Mouse (Mus musculus) G1E (cell line): ENCODE measurements around the gene Cxcl10. TPM values are rescaled to one million over a fixed set of nuclear protein-coding genes. Genes with fewer than 3 reads are reported as not detected.

Source experiments
- ATAC-seq: 2 replicates; pipeline ENCODE4 v1.8.0; 2016; ENCODE audit warnings: mild to moderate bottlenecking; ENCODE audit not compliant: insufficient number of reproducible peaks, poor library complexity, low FRiP score, severe bottlenecking; ENCODE audit errors: extremely low read depth
- DNase-seq: peaks from one replicate; pipeline ENCODE4 v3.0.0; 2012; ENCODE audit warnings: low spot score
- H3K27me3 ChIP-seq: 2 replicates; pipeline ENCODE4 v1.6.1; 2012; ENCODE audit warnings: mild to moderate bottlenecking, low read length, inconsistent platforms; ENCODE audit not compliant: insufficient read depth
- H3K36me3 ChIP-seq: replicated peaks from 2 replicates; pipeline ENCODE3; 2012; ENCODE audit warnings: mild to moderate bottlenecking, inconsistent platforms
- H3K4me1 ChIP-seq: 2 replicates; pipeline ENCODE4 v1.6.1; 2012; ENCODE audit warnings: low read depth, low read length, inconsistent platforms, mixed read lengths; ENCODE audit not compliant: insufficient read depth
- H3K4me3 ChIP-seq: 2 replicates; pipeline ENCODE4 v1.5.1; 2012; ENCODE audit warnings: low read depth, mild to moderate bottlenecking, inconsistent platforms, low read length, moderate library complexity, mixed read lengths
- H3K9me3 ChIP-seq: replicated peaks from 2 replicates; pipeline ENCODE4 v1.6.1; 2012; ENCODE audit warnings: inconsistent platforms
- CTCF ChIP-seq: IDR thresholded peaks from 2 replicates; pipeline ENCODE4 v1.5.1; 2012; ENCODE audit warnings: low read depth, low read length, inconsistent platforms, mixed read lengths
- GATA1 ChIP-seq: IDR thresholded peaks from 2 replicates; pipeline ENCODE4 v1.6.1; 2012; ENCODE audit warnings: borderline replicate concordance, low read length, inconsistent platforms, mixed read lengths
- GATA2 ChIP-seq: IDR thresholded peaks from 2 replicates; pipeline ENCODE4 v1.6.1; 2012; ENCODE audit warnings: low read depth, low read length, inconsistent platforms, borderline replicate concordance
- POLR2AphosphoS5 ChIP-seq: IDR thresholded peaks from 2 replicates; pipeline ENCODE4 v1.6.1; 2012; ENCODE audit warnings: low read depth, low read length, inconsistent platforms; ENCODE audit not compliant: insufficient replicate concordance
- TAL1 ChIP-seq: conservative IDR thresholded peaks from 2 replicates; pipeline ENCODE4 v1.6.1; 2012; ENCODE audit warnings: low read depth, low read length, inconsistent platforms, mixed read lengths
- polyA plus RNA-seq: library from polyadenylated mRNA; stranded (reverse); fragments of >175 nt; gene quantifications from 2 replicates; pipeline ENCODE4 v1.2.3, GENCODE M21; 2012
- total RNA-seq, 2 experiments: library from RNA; stranded (forward) in 1 of 2; stranded (reverse) in 1 of 2; fragments of 200-1000 nt in 1 of 2; fragments of >200 nt in 1 of 2; fragmentation: Nextera tagmentation in 1 of 2; gene quantifications; 2 replicates each; pipeline ENCODE4 v1.2.3; 2014 to 2017

Cxcl10 gene
- total and polyA plus RNA-seq, 3 experiments, result 0.05 TPM; not detected in 2

DNA sequence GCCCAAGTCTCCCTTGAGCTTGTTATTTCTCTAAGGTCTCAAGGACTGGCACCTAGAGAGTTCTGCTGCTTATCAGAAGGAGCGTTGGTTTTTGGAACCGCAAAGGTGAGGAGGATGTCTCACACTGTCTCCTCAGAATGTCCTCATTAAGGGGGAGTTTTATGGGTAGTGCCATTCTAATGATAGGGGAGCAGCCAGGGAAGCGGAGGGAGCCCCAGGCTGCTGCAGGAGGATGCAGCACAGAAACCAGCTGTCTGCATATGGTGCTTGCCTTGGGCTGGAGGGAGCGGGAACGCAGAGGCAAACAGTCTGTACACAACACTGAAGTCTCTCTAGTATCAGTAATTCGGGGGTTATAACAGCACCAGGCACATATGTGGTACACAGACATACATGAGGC is 22.2 kb upstream of the Cxcl10 start:
- peaks cover 55% of the 10 kb centered on the region for H3K27me3 ChIP-seq
- H3K4me3 ChIP-seq, result no peak overlapping the region
- peaks cover 8% of the 10 kb centered on the region for H3K4me1 ChIP-seq
- no peak for DNase-seq
- ATAC-seq, result no peak
- no peaks in the 10 kb centered on the region for H3K36me3 ChIP-seq
- no peaks in the 10 kb centered on the region for H3K9me3 ChIP-seq
- TF ChIP-seq CTCF (no peak), GATA2 (no peak), TAL1 (no peak), POLR2AphosphoS5 (no peak), GATA1 (no peak)

DNA sequence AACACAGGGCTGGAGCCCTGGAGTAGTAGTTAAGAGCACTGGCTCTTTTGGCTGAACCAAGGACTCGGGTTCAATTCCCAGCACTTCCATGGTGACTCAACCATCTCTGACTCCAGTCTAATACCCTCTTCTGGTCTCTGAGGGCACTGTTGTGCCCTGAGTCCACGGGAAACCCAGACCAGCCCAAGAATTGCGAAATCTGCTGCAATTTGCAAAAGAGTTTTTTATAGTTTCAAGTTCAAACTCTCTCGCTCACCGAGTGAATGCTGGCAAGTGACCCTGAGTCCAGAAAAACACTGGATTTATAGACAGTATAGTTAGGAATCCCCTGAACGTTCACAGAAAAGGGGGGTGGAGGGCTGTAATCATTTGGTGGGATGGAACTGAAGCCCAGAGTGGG is 21.7 kb upstream of the Cxcl10 start:
- peaks cover 55% of the 10 kb centered on the region for H3K27me3 ChIP-seq
- no peaks in the 10 kb centered on the region for H3K36me3 ChIP-seq
- no peak for TF ChIP-seq POLR2AphosphoS5
- no peak for TF ChIP-seq CTCF
- no peak for TF ChIP-seq TAL1
- no peak for DNase-seq
- no peak overlapping the region for H3K4me3 ChIP-seq
- peaks cover 3% of the 10 kb centered on the region for H3K4me1 ChIP-seq
- ATAC-seq, result no peak
- H3K9me3 ChIP-seq, result no peaks in the 10 kb centered on the region

DNA sequence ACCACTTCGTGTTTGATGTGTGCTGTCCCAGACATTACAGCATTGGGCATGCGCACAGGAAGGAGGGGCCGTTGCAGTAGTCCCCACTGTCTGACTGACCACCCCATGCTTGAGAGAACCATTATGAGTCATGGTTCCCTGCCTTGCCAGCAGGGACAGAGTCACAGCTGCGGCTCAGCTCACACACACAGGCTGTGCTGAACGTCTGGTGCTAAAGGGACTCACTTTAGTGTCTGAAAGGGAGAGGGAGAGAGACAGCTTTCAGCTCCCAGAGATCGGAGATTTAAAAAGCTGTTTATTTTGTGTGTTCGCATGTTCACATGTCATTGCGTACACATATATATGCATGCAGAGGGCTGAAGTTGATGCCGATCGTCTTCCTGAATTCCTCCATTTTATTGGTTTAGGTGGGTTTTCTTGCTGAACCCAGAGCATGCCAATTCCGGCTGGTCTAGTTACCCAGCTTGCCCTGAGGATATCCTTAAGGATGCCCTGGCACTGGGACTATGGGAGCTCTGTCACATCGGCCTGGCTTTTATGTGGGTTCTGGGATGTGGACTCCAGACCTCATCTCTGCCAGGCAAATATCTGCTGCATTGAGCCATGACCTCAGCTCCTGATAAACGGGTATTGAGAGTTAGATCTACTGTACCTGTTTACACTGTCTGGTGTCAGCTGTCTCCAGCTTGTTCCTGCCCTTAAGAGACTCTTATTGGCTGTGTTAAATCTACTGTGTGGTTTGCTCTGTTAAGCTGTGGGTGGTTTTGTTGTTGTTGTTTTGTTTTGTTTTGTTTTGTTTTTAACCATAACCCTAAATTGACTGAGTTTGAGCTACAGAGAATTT is 20.7 kb upstream of the Cxcl10 start:
- peaks cover 57% of the 10 kb centered on the region for H3K27me3 ChIP-seq
- no peaks in the 10 kb centered on the region for H3K9me3 ChIP-seq
- TF ChIP-seq TAL1 (no peak), POLR2AphosphoS5 (no peak), CTCF (no peak), GATA2 (no peak), GATA1 (no peak)
- H3K36me3 ChIP-seq, result no peaks in the 10 kb centered on the region
- no peaks in the 10 kb centered on the region for H3K4me1 ChIP-seq
- no peak overlapping the region for H3K4me3 ChIP-seq
- no peak for DNase-seq
- ATAC-seq, result no peak

DNA sequence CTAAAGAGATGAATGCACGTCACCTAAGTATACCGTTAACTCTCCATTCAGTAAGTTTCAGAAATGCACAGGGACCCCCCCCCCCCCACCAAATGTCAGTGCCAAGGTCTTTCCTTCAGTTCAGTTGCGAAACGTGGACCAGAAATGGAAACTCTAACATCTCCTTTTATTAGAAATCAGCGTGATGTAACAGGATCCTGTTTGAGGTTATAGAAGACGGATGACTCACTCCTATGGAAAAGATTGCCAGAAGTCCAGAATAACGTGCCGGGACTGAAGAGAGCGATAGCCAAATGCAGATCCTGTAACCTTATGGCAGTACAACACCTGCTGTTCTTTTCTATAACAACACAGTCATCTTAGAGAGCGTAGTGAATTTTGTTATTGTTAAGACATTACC is 19.7 kb upstream of the Cxcl10 start:
- H3K4me3 ChIP-seq, result no peak overlapping the region
- no peaks in the 10 kb centered on the region for H3K36me3 ChIP-seq
- no peaks in the 10 kb centered on the region for H3K4me1 ChIP-seq
- peaks cover 57% of the 10 kb centered on the region for H3K27me3 ChIP-seq
- TF ChIP-seq GATA2, result no peak
- TF ChIP-seq CTCF, result no peak
- TF ChIP-seq POLR2AphosphoS5, result no peak
- TF ChIP-seq TAL1, result no peak
- no peak for TF ChIP-seq GATA1
- DNase-seq (no peak), ATAC-seq (no peak)
- no peaks in the 10 kb centered on the region for H3K9me3 ChIP-seq

DNA sequence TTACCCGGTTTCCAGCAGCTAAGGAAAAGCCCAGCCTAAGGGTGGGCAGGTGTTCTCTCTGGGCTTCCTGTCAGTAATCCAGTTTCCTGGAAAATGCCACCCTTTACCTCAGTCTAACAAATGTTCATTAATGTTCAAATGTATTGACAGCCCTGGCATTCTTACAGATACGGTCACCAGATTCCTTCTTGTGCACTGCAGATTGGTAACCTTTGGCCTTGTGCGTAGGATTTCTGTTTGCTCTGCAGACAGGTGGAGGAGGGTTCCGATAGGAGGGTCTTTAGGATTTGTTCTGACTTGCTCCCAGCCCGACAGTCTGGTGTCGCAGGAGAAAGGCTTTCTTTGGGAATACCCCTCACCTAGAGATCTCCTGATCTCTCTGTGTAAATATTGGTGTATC is 17.9 kb upstream of the Cxcl10 start:
- ATAC-seq, result no peak
- no peak overlapping the region for H3K4me3 ChIP-seq
- no peaks in the 10 kb centered on the region for H3K4me1 ChIP-seq
- H3K36me3 ChIP-seq, result no peaks in the 10 kb centered on the region
- no peak for DNase-seq
- peaks cover 56% of the 10 kb centered on the region for H3K27me3 ChIP-seq
- no peaks in the 10 kb centered on the region for H3K9me3 ChIP-seq
- no peak for TF ChIP-seq CTCF
- no peak for TF ChIP-seq GATA1
- TF ChIP-seq GATA2, result no peak
- TF ChIP-seq TAL1, result no peak
- TF ChIP-seq POLR2AphosphoS5, result no peak

DNA sequence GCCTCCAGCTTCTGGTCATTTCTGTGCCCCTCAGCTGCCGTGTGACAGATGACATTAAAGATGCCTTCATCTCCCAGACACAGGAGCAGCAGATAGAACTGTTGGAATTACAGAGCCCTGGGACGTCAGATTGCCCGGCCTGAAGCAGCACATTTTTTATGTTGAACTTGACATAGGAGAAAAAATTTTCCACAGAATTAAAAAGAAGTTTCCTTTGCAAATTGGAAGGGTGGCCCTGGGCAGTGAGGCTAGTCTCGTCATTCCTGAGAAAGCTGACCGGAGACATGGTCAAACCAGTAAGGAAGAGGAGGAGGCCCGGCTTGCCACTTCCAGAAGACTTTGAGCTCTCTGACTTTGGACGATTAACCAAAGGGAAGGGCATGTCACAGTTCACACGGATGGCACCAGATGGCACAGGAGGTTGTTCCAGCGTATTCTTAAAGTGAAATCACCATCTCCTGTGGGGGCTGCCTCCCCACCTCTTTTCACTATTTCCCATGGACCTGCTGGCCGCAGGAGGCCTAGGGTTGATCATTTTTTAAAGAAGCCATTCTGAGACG is 16.5 kb upstream of the Cxcl10 start:
- H3K4me3 ChIP-seq, result no peak overlapping the region
- TF ChIP-seq GATA2 (no peak), GATA1 (no peak), CTCF (no peak), POLR2AphosphoS5 (no peak), TAL1 (no peak)
- peaks cover 53% of the 10 kb centered on the region for H3K27me3 ChIP-seq
- no peaks in the 10 kb centered on the region for H3K36me3 ChIP-seq
- ATAC-seq (no peak), DNase-seq (no peak)
- no peaks in the 10 kb centered on the region for H3K9me3 ChIP-seq
- H3K4me1 ChIP-seq, result no peaks in the 10 kb centered on the region
